Mouse (Mus musculus): ENCODE data around the gene Gm11011. TPM values are rescaled to one million over a fixed set of nuclear protein-coding genes. Genes with fewer than 3 reads are reported as not detected.
"Not testable (repeated sequence)": the region's sequence is repeated elsewhere in the genome, so short reads cannot be mapped to it uniquely, and the experiment has no call there.

The Gm11011 gene
- total RNA-seq (2021), result not detected
- long read RNA-seq, experiment 1, result 0 reads
- long read RNA-seq, experiment 2, result 0 reads

DNA sequence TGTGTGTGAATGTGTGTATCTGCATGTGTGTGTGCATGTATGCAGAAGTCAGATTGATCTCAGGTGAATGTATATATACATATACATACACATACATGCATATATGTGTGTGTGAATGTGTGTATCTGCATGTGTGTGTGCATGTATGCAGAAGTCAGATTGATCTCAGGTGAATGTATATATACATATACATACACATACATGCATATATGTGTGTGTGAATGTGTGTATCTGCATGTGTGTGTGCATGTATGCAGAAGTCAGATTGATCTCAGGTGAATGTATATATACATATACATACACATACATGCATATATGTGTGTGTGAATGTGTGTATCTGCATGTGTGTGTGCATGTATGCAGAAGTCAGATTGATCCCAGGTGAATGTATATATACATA is at the start of gene Gm11011:
Gene Gm11011, minus strand, starts transcription at position 101 of the 400 bp plus-strand sequence.
- not testable (repeated sequence) for DNase-seq

DNA sequence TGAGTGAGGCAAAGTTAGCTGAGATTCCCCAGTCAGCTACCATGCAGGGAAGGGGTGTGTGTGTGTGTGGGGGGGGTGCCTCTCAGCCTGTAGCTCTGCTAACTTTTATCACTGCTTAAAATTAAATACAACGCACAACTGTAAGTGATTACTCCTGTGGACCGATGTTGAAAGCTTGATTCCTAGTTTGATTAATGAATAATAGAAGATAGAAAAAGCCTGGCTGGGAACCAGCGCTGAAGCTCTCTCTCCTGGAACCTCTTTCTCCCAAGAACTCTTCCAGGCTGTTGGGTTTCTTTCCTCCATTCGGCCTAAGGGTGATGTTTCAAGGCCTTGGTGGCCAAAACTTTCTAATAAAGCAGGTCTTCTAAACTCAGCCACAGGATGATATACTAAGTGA is 48.9 kb upstream of the Gm11011 start:
- no peak for DNase-seq

DNA sequence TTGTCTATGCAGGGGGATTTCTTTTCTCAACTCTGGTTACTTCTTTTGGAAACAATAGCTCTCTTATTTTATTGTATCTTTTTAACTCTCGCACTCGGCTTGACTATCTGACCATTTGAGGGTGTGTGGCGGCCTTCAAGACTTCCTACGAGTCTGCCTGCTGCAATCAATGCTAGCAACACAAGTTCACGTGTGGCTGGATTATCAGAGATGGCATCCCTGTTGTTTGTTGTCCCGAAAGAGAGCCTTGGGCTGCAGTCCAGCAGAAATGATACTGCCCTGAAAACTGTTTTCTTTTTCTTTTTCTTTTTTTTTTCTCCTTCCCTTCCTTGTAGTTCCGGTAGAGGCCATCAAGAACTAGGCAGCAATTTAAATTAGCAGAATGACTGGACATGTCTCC is 47.9 kb upstream of the Gm11011 start:
- DNase-seq, result no peak

GRCm38 (mm10) chr2:169634619-169635382 is 47.3 kb upstream of the Gm11011 start:
- DNase-seq, result no peak

GRCm38 (mm10) chr2:169633491-169634289 is 46.1 kb upstream of the Gm11011 start:
- DNase-seq, result peak; percentile 39

GRCm38 (mm10) chr2:169632338-169633151 is 45.0 kb upstream of the Gm11011 start, which contains the start of gene Tshz2:
Gene Tshz2 (plus strand): TSS chr2:169633013.
- peak; percentile 71 for DNase-seq

GRCm38 (mm10) chr2:169630070-169630469 is 42.5 kb upstream of the Gm11011 start:
- DNase-seq, result no peak

- peak; percentile 16 for DNase-seq
Observed at GRCm38 (mm10) chr2:169621201-169621710, 33.7 kb upstream of the Gm11011 start.

GRCm38 (mm10) chr2:169615998-169616397 is 28.5 kb upstream of the Gm11011 start:
- DNase-seq, result no peak

- DNase-seq, result no peak
Observed at GRCm38 (mm10) chr2:169614683-169615082, 27.1 kb upstream of the Gm11011 start.

GRCm38 (mm10) chr2:169611557-169611956 is 24.0 kb upstream of the Gm11011 start:
- no peak for DNase-seq

- no peak for DNase-seq
Observed at GRCm38 (mm10) chr2:169610882-169611281, 23.3 kb upstream of the Gm11011 start.

GRCm38 (mm10) chr2:169609956-169610355 is 22.4 kb upstream of the Gm11011 start:
- DNase-seq, result no peak

DNA sequence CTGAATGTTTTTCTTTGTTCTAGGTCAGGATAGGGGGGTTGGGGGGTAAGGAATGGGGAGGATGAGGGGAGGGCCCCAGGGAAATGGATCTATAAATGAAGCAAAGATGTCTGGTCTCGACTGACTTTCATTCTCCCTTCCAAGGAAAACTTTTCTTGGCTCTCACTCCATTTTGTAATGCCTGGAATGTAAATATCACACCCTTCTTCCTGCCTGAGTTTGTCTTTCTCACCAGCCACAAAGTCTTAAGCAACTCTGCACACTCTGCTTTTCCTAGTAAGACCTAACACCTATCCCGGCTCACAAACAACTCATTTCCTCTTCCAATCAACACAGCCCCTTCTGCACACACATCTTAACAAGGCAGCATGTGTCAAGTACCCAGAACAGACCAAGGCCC is 20.2 kb upstream of the Gm11011 start:
- no peak for DNase-seq

DNA sequence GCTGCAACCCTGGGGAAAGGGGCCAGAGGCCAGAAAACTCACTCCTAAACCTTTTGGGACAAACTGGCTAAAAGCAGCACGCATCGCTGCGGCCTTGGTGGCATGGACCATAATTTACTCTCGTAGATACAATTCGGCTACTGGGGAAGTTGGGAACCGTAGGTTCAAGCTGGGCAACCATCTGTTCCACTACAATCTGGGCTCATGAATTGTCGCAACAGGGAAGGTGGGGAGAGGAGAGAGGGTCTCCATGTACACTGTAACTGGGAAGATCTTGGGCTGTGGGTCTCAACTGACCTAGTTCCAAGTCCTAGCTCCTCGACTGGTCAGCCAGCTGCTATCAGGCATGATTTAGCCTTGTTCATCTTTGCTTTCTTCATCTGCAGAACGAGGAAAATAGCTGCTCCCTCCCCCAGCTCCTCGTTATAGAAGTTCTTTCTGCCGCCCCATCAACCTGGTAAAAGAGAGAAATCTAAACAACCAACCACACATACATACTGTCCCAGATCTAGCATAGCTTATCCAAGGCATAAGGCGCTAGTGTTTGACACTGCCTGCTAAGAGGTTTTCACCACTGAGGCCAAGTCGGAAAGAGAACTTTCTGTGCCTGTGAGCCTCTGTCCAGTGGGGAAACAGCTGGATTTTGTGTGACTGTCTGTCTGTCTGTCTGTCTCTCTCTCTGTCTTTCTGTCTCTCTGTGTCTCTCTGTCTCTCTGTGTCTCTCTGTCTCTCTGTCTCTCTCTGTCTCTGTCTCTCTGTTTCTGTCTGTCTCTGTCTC is 19.5 kb upstream of the Gm11011 start:
- DNase-seq, result no peak

DNA sequence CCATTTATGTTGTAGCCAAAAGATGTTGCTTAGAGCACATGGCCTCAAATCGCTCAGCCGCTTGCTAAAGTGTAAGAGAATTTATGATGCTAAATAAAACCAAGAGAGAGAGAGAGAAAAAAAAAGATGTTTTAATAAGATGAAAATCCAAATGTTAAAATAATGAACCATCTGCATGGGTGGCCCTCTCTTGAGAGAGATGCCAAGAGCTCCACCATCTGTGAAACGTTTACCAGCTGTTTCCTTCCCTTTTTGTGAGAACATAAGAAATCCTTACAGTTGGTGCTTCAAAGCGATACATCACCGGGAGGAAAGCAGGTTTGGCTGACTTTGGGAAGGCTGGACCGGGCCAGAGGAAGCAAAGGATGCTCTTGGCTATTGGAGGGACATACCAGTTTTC is 12.6 kb upstream of the Gm11011 start:
- no peak for DNase-seq

DNA sequence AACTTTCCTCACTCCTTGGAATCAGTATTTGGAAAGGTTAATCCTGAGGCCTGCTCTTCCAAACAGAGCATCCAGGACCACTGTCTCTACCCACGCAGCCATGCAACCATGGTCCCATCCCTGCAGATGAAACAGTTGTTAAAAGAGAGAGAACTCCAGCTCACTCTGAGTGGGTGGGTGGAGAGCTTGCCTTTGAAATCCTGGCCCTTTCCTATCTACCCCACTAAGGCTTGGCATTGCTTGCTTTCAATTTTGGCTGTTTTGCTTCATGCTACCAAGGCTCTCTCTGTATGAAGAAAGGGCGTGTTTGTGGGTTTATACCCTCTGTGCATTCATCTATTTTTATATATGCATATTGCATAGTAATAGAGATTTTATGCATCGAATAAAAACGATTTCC is 12.0 kb upstream of the Gm11011 start:
- DNase-seq, result no peak

DNA sequence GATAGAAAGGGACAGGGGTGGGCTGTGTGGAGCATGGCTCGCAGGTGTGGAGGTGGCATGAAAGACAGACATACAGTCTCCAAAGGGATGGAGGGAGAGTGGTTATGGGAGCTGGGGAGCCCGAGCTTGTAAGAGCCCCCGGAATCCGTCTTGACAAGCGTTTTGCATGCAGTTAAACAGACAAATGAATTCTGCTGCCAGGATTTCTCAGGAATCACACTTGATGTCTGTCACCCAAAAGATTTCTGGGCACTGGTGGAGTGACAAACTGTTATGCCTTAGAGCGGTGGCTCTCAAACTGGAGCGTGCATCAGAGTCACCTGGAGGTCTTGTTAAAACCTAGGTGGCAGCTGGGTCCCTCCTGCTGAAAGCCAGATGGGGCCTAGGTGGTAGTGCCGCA is 10.4 kb upstream of the Gm11011 start:
- DNase-seq, result no peak

GRCm38 (mm10) chr2:169597357-169597756 is 9.8 kb upstream of the Gm11011 start:
- no peak for DNase-seq

- DNase-seq, result no peak
Observed at GRCm38 (mm10) chr2:169593742-169594141, 6.2 kb upstream of the Gm11011 start.

DNA sequence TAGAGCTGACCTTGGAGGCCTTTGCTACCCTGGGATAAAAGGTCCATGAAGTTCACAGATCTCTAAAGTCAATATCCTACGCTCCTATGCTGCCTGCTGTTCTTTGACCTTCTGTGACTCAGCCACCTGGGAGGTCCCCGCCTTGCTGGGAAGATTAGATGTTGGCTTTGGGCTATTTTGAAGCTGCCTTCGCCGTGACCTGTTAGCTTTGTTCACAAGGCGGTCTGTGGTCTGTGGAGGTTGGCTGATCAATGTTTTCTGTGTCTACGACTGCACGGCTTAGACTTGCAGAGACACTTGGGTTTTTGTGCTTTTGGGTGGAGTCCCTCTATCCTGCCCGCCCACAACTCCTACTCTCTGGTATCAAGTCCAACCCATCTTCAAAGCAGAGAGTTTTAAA is 2.9 kb upstream of the Gm11011 start:
- no peak for DNase-seq

All from gastrocnemius, postnatal 25 days (tissue).